Mouse (Mus musculus) hindbrain, embryonic 16.5 days (tissue): ENCODE measurements around the gene Cdv3. TPM values are rescaled to one million over a fixed set of nuclear protein-coding genes. Genes with fewer than 3 reads are reported as not detected.

Source experiments
- ATAC-seq: fragments of 200-750 bp; cut with Nextera tagmentation; 2 replicates; pipeline ENCODE4 v1.8.0; 2017; ENCODE audit warnings: moderate TSS enrichment, moderate library complexity
- H3K27ac ChIP-seq: fragments of 300-500 bp; sonication (generic); 2 replicates; pipeline ENCODE4 v1.5.1; 2014; ENCODE audit warnings: low read depth, mild to moderate bottlenecking, control low read depth, low read length, moderate library complexity
- H3K27me3 ChIP-seq: fragments of 300-500 bp; sonication (generic); replicated peaks from 2 replicates; pipeline ENCODE4 v1.6.1; 2014; ENCODE audit warnings: low read length; ENCODE audit not compliant: control insufficient read depth, insufficient read depth
- H3K36me3 ChIP-seq: fragments of 300-500 bp; sonication (generic); 2 replicates; pipeline ENCODE4 v1.6.1; 2014; ENCODE audit warnings: mild to moderate bottlenecking, low read length, moderate library complexity, mixed read lengths; ENCODE audit not compliant: control insufficient read depth, insufficient read depth
- H3K4me1 ChIP-seq: fragments of 300-500 bp; sonication (generic); 2 replicates; pipeline ENCODE4 v1.6.1; 2014; ENCODE audit warnings: low read depth, low read length; ENCODE audit not compliant: control insufficient read depth, insufficient read depth
- H3K4me2 ChIP-seq: fragments of 300-500 bp; sonication (generic); 2 replicates; pipeline ENCODE4 v1.6.1; 2014; ENCODE audit warnings: mild to moderate bottlenecking, low read length, control low read depth, moderate library complexity
- H3K4me3 ChIP-seq: fragments of 300-500 bp; sonication (generic); 2 replicates; pipeline ENCODE4 v1.5.1; 2014; ENCODE audit warnings: mild to moderate bottlenecking, low read length, control low read depth, moderate library complexity
- H3K9ac ChIP-seq: fragments of 300-500 bp; sonication (generic); 2 replicates; pipeline ENCODE4 v1.6.1; 2014; ENCODE audit warnings: low read depth, mild to moderate bottlenecking, control low read depth, low read length, moderate library complexity
- H3K9me3 ChIP-seq: fragments of 300-500 bp; sonication (generic); 2 replicates; pipeline ENCODE4 v1.6.1; 2014; ENCODE audit warnings: mild to moderate bottlenecking, low read length, moderate library complexity; ENCODE audit not compliant: control insufficient read depth
- WGBS: fragments of 180-500 bp; shearing (Covaris S2); extraction: QIAGEN DNeasy Blood & Tissue Kit; methylation state at CpG from one replicate; pipeline ENCODE4 v1.1.7; 2014; 5-methylcytosine and 5-hydroxymethylcytosine counted together
- polyA plus RNA-seq: library from polyadenylated mRNA; unstranded; fragments of >200 nt; fragmentation: Nextera tagmentation; extraction: Ambion mirVana; gene quantifications from 2 replicates; pipeline ENCODE4 v1.2.1, GENCODE M21; 2015

Cdv3 gene
- polyA plus RNA-seq, 1 experiment from 2014 or later: 78.5 TPM

- ATAC-seq: no peak
- no peaks in the 10 kb centered on the region for H3K36me3 ChIP-seq
- no peak overlapping the region for H3K27ac ChIP-seq
- H3K4me2 ChIP-seq: no peak overlapping the region
- 94% methylated on average over 6 of the region's 6 CpGs for WGBS
- H3K27me3 ChIP-seq: no peaks in the 10 kb centered on the region
- no peak overlapping the region for H3K4me3 ChIP-seq
- H3K9me3 ChIP-seq: no peaks in the 10 kb centered on the region
- no peaks in the 10 kb centered on the region for H3K4me1 ChIP-seq
- no peak overlapping the region for H3K9ac ChIP-seq
Observed at GRCm38 (mm10) chr9:103389261-103389660, 23.6 kb upstream of the Cdv3 start.

GRCm38 (mm10) chr9:103387011-103387653, 21.5 kb upstream of the Cdv3 start:
- no peaks in the 10 kb centered on the region for H3K4me1 ChIP-seq
- H3K9ac ChIP-seq: no peak overlapping the region
- 66% methylated on average over 10 of the region's 10 CpGs for WGBS
- H3K4me3 ChIP-seq: no peak overlapping the region
- no peak overlapping the region for H3K4me2 ChIP-seq
- H3K36me3 ChIP-seq: no peaks in the 10 kb centered on the region
- no peaks in the 10 kb centered on the region for H3K27me3 ChIP-seq
- H3K9me3 ChIP-seq: no peaks in the 10 kb centered on the region
- ATAC-seq: no peak
- H3K27ac ChIP-seq: no peak overlapping the region

GRCm38 (mm10) chr9:103386573-103386972, 20.9 kb upstream of the Cdv3 start:
- 52% methylated on average over 5 of the region's 5 CpGs for WGBS
- ATAC-seq: no peak

GRCm38 (mm10) chr9:103385600-103385999, 20.0 kb upstream of the Cdv3 start:
- Histone ChIP-seq H3K4me1 (no peaks in the 10 kb centered on the region), H3K4me3 (no peak overlapping the region), H3K27ac (no peak overlapping the region), H3K9ac (no peak overlapping the region), H3K9me3 (no peaks in the 10 kb centered on the region), H3K36me3 (no peaks in the 10 kb centered on the region), H3K27me3 (no peaks in the 10 kb centered on the region), H3K4me2 (no peak overlapping the region)
- no peak for ATAC-seq
- 17% methylated on average over 1 of the region's 1 CpGs for WGBS

More at GRCm38 (mm10) chr9:103386573-103386972, 20.9 kb upstream of the Cdv3 start:
- H3K9me3 ChIP-seq: no peaks in the 10 kb centered on the region
- no peak overlapping the region for H3K4me2 ChIP-seq
- no peak overlapping the region for H3K27ac ChIP-seq
- no peak overlapping the region for H3K9ac ChIP-seq
- no peaks in the 10 kb centered on the region for H3K27me3 ChIP-seq
- no peaks in the 10 kb centered on the region for H3K36me3 ChIP-seq
- no peak overlapping the region for H3K4me3 ChIP-seq
- H3K4me1 ChIP-seq: no peaks in the 10 kb centered on the region

GRCm38 (mm10) chr9:103384141-103384796, 18.6 kb upstream of the Cdv3 start:
- no peaks in the 10 kb centered on the region for H3K9me3 ChIP-seq
- no peaks in the 10 kb centered on the region for H3K27me3 ChIP-seq
- H3K36me3 ChIP-seq: no peaks in the 10 kb centered on the region
- H3K4me3 ChIP-seq: no peak overlapping the region
- H3K9ac ChIP-seq: no peak overlapping the region
- no peaks in the 10 kb centered on the region for H3K4me1 ChIP-seq
- WGBS: 82% methylated on average over 4 of the region's 4 CpGs
- ATAC-seq: no peak
- H3K27ac ChIP-seq: no peak overlapping the region
- H3K4me2 ChIP-seq: no peak overlapping the region

GRCm38 (mm10) chr9:103383576-103383975, 17.9 kb upstream of the Cdv3 start:
- no peaks in the 10 kb centered on the region for H3K9me3 ChIP-seq
- no peak overlapping the region for H3K4me2 ChIP-seq
- ATAC-seq: no peak
- H3K9ac ChIP-seq: no peak overlapping the region
- H3K4me3 ChIP-seq: no peak overlapping the region
- H3K36me3 ChIP-seq: no peaks in the 10 kb centered on the region
- WGBS: 85% methylated on average over 1 of the region's 1 CpGs
- no peaks in the 10 kb centered on the region for H3K27me3 ChIP-seq
- H3K4me1 ChIP-seq: no peaks in the 10 kb centered on the region
- H3K27ac ChIP-seq: no peak overlapping the region

GRCm38 (mm10) chr9:103382989-103383388, 17.3 kb upstream of the Cdv3 start:
- H3K4me3 ChIP-seq: no peak overlapping the region
- no peaks in the 10 kb centered on the region for H3K9me3 ChIP-seq
- ATAC-seq: no peak
- WGBS: 77% methylated on average over 6 of the region's 6 CpGs
- no peaks in the 10 kb centered on the region for H3K4me1 ChIP-seq
- no peak overlapping the region for H3K4me2 ChIP-seq
- H3K36me3 ChIP-seq: no peaks in the 10 kb centered on the region
- H3K27me3 ChIP-seq: no peaks in the 10 kb centered on the region
- H3K27ac ChIP-seq: no peak overlapping the region
- H3K9ac ChIP-seq: no peak overlapping the region

- no peak overlapping the region for H3K4me2 ChIP-seq
- H3K9ac ChIP-seq: no peak overlapping the region
- H3K4me1 ChIP-seq: no peaks in the 10 kb centered on the region
- H3K9me3 ChIP-seq: no peaks in the 10 kb centered on the region
- no peaks in the 10 kb centered on the region for H3K36me3 ChIP-seq
- H3K4me3 ChIP-seq: no peak overlapping the region
- H3K27ac ChIP-seq: no peak overlapping the region
- 91% methylated on average over 4 of the region's 4 CpGs for WGBS
- no peaks in the 10 kb centered on the region for H3K27me3 ChIP-seq
- ATAC-seq: no peak
Observed at GRCm38 (mm10) chr9:103380566-103380965, 14.9 kb upstream of the Cdv3 start.

GRCm38 (mm10) chr9:103379199-103379598, 13.6 kb upstream of the Cdv3 start:
- H3K9me3 ChIP-seq: no peaks in the 10 kb centered on the region
- no peaks in the 10 kb centered on the region for H3K4me1 ChIP-seq
- ATAC-seq: no peak
- no peak overlapping the region for H3K27ac ChIP-seq
- 74% methylated on average over 9 of the region's 9 CpGs for WGBS
- H3K9ac ChIP-seq: no peak overlapping the region
- no peak overlapping the region for H3K4me3 ChIP-seq
- no peaks in the 10 kb centered on the region for H3K36me3 ChIP-seq
- no peaks in the 10 kb centered on the region for H3K27me3 ChIP-seq
- no peak overlapping the region for H3K4me2 ChIP-seq
